Mouse (Mus musculus) adrenal gland (tissue): ENCODE data around the gene Krtcap2.

Experiments
- intact Hi-C: fragments of 180-260 bp; cut with DNase I; formaldehyde crosslinking; loops from one replicate; pipeline ENCODE4 v1.15.1; 2025

Gene Krtcap2

DNA sequence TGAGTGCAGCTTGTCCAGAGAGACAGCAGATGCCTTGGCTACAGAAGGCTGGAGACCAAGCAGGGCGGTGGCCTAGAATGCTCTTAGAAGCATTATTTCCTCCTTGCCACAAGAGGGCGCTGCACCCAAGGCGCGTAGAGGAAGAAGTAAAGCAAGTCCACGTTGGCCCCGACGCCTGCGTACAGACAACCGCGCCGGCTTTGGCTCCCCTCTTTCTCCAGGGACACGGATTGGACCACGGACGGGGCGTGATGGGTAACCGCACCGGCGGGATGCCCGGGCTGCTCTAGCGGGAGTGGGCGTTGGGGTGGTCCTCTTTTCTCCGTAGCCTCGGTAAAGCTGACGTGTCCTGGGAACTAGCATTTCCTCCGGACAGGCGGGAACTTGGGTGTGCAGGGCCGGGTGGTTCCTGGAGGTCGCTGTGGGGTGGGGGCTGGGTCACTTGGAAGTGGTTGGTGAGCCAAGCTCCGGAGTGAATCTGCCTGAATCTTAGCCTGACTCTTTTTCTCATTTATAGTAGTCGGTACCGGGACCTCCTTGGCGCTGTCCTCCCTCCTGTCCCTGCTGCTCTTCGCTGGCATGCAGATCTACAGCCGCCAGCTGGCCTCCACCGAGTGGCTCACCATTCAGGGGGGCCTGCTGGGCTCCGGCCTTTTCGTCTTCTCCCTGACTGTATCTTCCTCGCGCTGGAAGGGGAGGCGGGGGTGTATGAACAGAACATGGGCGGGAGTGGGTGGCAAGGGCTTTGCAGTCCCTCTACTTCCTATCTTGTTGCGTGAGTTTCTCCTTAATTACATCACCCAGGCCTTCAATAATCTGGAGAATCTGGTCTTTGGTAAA, 715 bp downstream of the Krtcap2 start, which contains the start of gene Trim46:
TSS of gene Trim46 (minus strand) at position 49 of the 840 bp plus-strand sequence.
- intact Hi-C loops: no loop called here

- intact Hi-C loops: no loop called here
Measured at GRCm38 (mm10) chr3:89247466-89247865, 1.7 kb downstream of the Krtcap2 start.

DNA sequence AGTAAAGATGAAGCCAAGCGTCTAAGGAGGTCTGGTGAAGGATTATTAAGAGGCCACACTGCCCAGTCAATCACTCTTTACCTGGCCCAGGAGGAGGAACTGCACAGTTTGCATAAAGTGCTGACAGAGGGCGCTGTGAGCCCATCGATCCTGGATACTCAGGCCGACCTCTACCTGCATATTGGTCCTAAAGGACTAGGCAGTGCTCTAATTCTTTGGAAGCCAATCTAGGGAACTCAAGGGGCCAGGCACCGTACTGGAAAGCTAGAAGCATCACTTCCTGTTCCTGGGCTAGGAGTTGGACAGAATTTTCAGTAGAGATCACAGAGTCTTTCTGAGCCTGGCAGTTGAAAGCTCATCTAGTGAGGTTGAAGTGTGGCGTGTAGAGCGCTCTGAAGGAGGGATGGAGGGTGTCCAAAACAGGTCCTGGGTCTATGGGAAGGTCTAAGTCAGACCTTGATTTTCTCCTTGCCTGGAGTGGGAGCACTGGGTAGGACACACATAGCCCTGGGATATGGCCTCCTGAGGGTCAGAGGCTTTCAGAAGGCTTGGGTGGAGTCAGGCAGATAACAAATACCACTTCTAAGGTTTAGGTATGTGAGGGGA, 4.8 kb downstream of the Krtcap2 start:
- intact Hi-C loops: loop anchor here (1.0 kb wide), 2 partner anchors 29 to 32 kb away; no protein-coding TSS in a partner anchor

- intact Hi-C loops: loop anchor here (1.0 kb wide), 1 partner anchor 28 kb away; no protein-coding TSS in a partner anchor
Measured at GRCm38 (mm10) chr3:89251365-89251895, 5.7 kb downstream of the Krtcap2 start.

DNA sequence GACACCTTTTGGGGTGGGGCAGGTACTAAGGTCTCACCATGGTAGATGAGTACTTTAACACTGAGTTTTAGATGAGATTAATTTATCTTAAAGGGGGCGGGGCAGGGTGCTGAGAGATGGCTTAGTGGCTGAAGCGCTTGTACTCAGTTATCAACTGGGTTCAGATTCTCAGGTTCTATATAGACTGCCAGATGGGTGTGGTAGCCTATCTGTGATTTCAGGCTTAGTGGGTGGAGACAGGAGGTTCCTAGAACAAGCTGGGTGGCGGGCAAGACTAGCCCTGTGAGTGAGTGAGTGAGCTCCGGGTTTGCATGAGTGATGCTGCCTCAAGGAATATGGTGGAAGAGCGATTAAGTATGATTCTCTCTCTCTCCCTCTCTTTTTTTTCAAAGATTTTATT, 9.2 kb downstream of the Krtcap2 start:
- intact Hi-C loops: no loop called here

DNA sequence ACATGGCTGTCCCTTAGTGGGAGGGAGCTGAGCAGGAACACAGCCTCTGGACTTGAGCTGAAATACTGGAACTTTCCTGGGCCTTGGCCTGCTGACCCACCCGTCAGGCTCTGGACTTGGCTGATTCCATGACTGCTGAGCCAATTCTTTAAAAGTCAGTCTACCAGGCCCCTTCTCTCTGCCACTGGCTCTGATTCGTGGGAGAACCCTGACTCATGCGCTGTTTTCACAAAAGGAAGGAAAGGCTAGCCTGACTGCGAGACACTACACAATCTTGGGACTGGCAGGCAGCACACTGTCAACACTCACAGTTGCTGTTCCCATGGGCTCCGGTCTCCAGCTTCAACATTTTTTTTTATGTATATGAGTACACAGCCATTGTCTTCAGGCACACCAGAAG, 10.4 kb downstream of the Krtcap2 start:
- intact Hi-C loops: no loop called here

DNA sequence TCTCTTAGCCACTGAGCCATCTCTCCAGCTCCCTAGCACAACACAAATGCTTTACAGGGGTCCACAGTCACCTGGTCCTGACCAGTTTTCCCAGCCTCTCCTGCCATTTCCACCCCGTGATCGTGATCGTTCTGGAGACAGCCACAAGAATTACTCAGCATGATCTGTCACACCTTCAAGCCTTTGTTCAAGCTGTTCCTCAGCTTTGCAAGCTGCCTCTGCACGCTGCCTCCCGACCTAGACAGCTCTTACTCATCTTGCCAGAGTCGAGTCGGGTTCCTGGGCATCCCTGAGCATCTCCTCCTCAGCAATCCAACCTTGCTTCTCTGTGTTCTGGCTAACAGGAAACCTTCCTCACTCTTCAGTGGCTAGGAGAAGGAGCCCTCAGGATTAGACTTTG, 13.3 kb downstream of the Krtcap2 start, which contains the start of gene Dpm3:
TSS of gene Dpm3 (plus strand) at position 283 of the 400 bp plus-strand sequence.
- intact Hi-C loops: no loop called here

- intact Hi-C loops: no loop called here
Measured at GRCm38 (mm10) chr3:89260211-89260610, 14.4 kb downstream of the Krtcap2 start.

- intact Hi-C loops: no loop called here
Measured at GRCm38 (mm10) chr3:89262417-89262816, 16.7 kb downstream of the Krtcap2 start.

GRCm38 (mm10) chr3:89266439-89266893, 20.7 kb downstream of the Krtcap2 start:
- intact Hi-C loops: no loop called here

- intact Hi-C loops: no loop called here
Measured at GRCm38 (mm10) chr3:89268916-89269315, 23.1 kb downstream of the Krtcap2 start.

GRCm38 (mm10) chr3:89270051-89270755, 24.4 kb downstream of the Krtcap2 start, which contains the start of gene Slc50a1:
TSS of gene Slc50a1 (minus strand) at chr3:89270570.
- intact Hi-C loops: no loop called here

- intact Hi-C loops: no loop called here
Measured at GRCm38 (mm10) chr3:89270891-89271290, 25.1 kb downstream of the Krtcap2 start.

DNA sequence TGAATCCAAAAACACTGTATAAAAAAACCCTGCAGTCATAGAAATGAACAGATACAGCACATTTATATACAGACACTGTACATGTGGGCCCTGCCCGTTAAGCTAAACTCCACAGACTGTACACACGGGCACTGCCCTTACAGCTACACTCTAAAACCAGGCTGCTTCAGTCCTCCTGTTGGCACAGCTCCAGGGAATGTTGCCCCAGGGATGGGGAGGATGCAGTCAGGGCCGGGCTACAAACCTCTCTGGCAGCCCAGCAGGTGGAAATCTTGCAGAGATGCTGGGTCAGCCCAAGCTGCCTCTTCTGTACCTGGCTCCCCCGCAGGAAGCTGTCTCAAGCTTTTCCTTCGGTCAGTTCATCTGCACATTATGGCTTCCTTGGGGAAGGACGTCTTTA, 26.0 kb downstream of the Krtcap2 start:
- intact Hi-C loops: no loop called here

- intact Hi-C loops: no loop called here
Measured at GRCm38 (mm10) chr3:89276061-89276460, 30.3 kb downstream of the Krtcap2 start.

DNA sequence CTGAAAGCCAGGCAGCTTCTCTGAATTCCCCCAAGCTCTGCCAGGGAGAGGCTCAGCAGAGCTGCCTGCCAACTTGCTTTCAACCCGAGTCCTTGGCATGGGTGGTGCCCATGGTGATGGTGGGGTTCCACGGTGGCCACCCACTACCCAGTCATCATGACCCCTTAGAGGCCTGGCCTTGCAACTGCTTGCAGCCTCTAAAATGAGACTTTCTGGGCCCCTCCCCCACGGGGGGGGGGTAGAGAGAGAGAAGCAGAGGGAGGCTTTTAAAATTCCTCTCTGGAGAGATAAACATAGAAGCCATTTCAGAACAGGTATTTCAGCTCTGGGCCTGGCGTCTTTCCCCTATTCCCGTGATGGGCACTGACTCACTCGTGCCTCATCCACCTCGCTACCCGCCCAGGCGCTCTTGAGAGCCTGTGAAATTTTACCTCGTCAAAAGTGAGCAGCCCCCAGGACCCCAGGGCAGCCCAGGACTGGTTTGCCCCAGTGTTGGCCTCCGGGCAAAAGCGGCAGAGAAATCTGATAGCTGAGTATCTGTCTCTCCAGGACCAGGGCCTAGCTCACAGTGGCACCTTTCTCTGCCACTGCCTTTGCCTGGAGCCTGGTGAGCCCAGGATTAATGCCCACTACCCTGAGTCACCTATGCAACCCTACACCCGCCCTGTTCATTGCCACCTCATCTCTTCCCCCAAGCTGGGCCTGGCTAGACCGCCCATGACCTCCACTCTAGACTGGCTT, 31.7 kb downstream of the Krtcap2 start:
- intact Hi-C loops: no loop called here

DNA sequence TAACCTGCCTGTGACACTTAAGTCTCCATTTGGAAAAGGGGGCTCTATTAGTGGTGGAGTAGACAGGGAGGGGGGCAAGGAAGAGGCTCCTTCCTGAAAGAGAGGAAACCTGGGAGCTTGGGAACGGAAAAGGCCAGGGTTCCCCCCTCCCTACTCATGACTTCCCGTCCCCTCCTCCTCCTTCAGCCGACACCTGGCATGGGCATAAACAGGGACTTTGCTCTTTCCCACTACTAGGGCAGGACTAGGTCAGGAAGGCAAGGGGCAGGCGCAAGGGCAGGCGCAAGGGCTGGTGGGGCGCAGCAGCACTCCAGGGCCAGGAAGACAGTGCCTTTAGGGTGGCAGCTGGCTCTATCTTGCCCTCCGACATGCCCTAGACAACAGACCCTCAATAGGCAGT, 32.3 kb downstream of the Krtcap2 start:
- intact Hi-C loops: no loop called here

GRCm38 (mm10) chr3:89278643-89279042, 32.9 kb downstream of the Krtcap2 start:
- intact Hi-C loops: loop anchor here (1.0 kb wide), 1 partner anchor 27 kb away; no protein-coding TSS in a partner anchor

DNA sequence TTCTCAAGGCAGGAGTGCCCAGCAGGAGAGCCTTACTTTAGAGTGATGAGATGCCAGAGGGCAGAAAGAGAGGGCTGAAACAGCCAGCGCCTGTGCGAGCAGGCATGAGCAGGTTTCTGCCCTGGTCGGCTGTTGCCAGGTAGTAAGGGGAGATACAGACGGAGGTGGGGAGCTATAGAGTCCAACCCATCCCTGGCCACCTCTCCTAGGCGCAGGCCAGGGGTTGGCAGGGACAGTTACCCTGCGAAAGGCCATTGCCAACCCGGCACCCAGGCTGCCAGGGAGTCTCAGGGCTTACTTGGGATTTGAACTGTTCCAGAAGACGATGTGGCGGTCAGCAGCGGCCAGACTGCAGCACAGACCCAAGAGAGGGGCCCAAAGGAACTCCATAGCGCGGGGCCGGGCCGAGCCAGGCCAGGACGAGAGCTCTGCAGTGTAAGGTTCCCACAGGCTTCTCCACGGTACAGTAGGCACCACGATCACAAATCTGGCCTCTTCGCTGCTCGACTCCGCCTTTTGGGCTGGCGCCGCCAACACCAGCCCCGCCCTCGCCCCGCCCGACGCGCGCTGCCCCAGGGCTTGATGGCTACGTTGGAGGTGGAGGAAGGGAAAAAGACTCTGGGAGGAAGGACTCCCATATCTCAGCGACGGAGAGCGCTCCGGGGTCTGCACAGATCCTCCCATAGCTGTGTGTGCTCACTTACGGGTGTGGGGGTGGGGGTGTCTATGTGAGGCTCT, 33.6 kb downstream of the Krtcap2 start:
- intact Hi-C loops: loop anchor here (1.0 kb wide), 1 partner anchor 28 kb away; no protein-coding TSS in a partner anchor
